Mouse (Mus musculus) cerebellum, adult 9-11 months (tissue): ENCODE measurements around the gene Hoxd4.
A peak's percentile ranks its signal among the peaks of the same experiment; 100 is the strongest.

ENCODE experiments used
- DNase-seq: peaks from one replicate; pipeline ENCODE4 v3.0.0; 2022

Hoxd4 gene

DNA sequence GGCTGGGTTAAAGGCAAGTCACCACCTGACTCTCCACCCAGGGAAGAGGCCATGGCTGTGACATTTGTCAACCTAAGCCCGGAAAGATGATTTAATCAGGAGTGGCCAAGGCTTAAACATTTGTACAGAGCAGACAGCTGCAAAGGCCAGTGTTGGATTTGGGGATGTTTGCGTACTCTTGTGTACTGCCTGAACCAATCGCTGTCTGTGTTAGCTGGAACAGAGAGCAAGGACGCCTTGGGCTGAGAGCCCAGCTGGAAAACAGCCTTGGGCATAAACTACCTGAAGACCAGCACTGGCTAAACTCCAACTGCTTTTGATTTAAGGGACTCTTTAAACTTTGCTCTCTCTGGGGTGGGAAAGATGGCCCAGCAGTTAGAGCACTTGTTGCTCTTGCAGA lies 3.1 kb upstream of the Hoxd4 start:
- DNase-seq, result no peak

DNA sequence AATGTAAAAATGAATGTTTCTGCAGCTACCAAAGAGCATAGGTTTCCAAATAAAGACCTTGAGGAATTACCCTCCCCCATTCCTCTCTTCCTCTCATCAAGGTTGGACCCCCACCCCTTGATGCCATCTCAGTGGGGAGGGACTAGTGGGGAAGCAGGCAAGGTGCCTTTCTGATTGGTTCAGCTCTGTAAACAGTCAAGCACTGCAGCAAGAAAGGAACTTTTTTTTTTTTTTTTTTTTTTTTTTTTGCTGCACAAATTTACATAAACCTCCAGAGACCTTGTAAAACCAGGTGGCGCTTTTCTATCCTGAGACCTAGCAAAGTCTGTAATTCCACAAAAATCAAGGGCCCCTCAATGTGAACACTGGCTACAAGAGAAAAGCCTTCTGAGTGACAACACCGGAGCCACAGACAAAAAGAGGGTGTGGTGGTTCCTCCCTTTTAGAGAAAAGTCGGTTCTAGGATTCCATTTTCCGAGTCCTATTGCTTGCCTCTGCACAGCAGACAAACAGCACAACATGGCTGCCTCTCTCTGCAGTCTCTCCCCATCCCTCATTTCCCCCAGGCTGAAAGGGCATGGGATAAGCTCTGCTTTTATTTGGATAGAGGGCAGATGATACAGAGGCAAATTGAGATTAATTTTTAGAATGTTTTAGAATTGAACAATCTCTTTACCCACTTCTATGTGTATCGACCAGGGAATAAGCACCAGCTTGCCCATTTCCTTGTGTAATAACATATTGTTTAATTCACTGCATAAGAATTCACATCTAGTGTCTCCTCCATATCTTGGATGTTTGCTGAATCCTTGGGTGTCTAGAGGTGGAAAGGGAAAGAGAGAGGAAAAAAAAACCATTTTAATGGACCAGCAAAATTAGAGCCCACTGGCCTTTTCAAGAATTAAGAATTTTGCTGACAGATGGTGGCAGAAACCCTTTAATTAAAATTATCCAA lies 2.0 kb upstream of the Hoxd4 start:
- no peak for DNase-seq

DNA sequence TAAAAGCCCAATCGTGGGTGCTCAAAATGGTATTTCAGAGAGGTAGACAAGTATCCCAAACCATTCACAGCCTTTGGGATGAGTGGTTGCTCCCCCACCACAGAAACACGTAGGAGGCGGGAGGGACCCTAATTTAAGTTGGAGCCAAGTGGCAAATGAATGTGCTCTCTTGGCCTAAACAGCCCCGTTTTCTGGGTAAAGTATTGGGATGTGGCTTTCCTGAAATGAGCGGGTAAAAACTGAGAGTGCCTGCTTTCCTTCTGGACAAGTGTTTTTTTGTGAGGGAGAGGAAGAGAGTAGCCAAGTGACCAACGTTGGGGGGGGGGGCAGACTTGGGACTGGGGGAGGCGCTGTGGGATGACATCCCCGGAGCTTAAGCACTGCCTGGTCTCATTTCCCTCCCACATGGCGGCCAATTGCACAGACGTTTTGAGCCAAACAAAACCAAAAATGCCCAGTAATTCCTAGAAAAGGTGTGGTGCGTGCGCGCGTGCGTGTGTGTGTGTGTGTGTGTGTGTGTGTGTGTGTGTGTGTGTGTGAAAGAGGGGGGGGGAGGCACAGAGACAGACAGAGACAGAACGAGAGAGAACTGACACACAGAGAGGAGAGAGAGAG lies 693 bp upstream of the Hoxd4 start:
- DNase-seq, result no peak

DNA sequence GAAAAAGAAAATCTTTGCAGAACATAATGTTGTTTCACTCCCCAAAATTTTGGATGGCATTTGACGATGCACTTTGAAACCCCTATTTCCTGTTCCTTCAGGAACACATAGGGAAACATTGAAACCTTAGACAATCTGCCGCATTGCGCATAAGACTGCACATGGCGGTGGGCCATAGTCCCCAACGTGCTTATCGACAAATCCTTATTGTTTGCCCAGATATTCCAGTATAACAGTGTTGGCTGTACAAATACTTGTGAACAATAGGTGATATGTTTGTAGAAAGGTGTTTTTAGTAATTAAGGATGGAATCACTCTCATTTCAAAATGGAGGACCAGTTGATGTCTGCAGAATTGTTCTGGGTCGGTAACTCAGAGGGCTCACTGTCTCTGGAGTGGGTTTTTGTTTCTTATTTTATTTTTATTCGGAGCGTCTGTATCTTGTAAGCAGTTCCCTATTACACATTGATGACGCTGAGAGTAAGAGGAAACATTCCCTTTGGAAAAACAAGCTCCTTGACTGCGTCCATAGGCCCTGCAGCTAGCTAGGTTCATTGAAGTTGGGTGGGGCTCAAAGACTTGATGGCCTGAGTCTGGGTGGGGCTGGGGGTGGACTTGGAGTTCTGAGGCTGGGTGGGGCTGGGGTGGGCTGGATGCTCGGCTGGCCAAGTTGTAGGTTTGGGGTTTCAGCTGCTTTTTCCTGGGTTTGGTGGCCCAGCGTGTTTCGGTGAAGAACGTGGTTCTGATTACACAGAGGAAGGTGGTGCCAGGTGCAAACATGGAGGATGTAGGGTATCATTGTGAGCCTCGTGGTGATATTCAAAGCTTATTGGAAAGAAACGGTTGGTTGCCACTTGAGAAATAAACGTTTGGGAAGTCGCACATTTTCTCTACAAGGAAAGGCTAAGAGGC lies 1.8 kb downstream of the Hoxd4 start:
- no peak for DNase-seq

DNA sequence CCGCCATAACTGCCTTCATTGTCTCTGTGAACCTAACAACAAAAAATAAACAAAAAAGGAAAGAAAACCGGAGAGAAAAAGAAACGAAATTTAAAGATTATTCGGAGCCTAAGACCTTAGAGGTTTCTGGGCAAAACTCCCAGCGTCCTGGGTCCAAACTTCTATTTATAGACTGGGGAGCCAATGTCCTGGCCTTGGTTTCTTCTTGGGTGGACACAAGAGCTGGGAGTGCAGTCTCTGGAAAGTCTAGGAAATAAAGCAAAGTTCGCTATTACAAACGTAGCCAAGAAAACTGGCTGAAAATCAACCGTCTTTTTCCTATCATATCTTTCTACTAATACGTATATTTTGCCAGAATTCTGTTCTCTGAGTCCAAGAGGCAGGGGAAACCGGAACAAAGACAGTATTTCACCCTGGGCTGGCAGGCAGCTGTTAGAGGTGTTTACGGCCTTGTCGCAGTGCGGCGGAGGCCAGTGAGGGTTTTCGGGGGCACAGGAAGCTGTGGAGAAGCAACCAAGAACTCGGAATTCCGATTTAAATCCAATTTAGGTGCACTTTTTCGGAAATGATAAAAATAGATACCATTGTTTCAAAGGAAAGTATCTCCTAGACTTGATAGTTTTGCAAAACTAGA lies 2.5 kb downstream of the Hoxd4 start:
- DNase-seq, result no peak

DNA sequence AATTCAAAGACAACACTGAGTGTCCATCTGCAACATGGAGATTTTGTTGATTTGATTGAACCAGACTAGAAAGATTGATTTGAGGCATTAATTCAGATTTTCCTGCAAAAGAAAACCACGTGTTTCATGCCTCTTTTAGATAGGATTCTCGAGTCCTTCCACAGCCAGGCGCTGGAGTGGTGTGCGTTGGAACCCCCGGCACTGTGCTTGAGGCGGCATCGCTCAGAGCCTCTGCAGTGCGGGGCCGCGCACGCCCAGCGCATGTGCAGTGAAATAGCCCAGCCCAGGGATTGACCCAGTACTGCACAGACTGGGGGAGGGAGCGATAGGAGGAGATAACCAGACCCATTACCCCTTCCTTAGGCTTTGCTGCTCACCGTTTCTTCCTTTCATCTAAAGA lies 3.2 kb downstream of the Hoxd4 start:
- DNase-seq, result no peak

DNA sequence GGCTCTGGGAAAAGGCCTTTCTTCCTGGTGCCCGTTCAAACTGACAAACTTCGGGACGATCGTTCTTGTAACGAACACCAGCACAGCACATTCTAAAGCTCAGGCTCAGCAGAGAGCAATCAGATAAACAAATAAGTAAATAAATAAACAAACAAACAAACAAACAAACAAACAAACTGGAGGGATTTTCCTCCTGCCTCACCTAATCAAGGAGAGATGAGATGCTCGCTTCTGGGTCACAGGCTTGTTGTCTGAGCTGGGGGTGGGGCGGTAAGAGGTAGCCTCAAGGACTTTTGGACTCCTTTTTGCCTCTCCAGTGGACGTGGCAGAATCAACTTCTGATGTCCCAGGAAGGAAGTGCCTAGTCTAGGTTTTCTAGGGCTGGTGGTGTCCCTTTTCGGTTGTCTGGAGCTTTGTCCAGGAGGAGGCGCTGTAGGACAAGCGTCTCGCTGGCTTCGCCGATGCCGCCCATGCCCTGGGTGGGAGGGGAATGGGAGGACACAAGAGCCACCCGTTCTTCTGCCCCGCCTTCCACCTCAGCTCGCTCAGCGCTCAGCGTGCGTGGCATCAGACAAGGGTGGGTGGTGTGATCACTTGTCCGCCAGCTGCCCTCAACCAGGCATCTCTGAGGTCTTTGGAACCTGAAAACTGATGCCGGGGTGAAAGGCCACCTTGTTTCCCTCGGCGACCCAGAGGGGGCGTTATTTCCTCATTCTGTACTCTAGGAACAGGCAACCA lies 3.9 kb downstream of the Hoxd4 start:
- peak; percentile 25 for DNase-seq

DNA sequence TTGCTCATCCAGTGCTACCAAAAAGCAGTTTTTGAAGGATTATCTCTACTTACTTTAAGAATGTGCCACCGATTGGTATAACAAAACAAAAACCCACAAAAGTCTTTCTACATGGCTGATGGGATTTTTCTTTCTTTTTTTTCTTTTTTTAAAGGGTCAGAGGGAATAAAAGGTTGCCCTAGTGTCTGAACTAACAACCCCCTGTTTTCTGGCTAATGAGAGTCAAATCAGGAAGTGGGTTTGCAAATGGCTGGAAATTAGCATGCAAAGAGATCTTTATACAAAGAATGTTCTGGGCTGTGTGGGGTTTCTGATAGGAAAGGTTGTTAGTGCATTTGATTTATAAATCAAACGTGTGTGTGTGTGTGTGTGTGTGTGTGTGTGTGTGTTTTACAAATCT lies 8.7 kb downstream of the Hoxd4 start:
- DNase-seq, result no peak

DNA sequence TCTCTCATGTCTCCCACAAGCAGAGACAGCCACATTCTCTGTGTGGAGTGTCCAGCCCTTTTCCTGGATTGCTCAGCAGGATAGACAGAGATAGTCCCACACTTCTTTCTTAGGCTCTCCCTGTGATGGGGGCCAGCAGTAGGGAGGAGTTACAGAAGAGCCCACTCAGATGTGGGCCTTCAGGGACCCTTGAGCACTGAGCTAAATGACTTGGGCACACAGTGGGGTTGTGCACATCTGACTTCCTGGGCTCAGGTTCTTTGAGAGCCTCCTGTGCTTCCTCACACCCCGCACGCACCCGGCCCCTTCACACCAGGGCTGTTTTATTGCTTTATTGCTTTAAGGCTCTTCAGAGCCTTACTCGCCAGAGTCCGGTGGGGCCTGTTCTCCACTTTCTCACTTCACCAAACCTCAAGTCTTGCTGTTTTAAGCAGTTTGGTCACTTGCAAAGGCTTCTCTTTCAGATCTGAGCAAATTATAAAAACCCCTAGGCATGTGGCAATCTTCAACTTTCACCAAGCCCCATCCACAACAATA lies 9.3 kb downstream of the Hoxd4 start:
- no peak for DNase-seq

DNA sequence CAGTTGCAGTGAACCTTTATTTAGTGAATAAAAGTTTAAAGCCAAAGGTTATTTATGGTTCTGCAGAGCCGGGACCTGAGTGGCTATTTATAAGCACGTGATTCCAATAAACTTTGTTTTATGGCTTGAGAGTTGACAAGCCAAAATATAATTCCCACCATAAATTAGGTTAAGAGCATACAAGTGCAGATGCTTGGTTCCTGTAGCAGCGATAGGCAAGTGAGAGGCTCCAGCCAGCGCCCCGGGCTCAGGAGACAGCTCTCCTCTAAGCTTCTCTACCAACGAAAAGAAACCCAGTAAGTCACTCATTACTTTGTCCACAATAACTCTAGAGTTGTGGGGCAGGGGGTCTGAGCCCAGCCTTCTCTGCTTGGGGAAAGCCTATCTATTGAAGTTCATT lies 10.2 kb downstream of the Hoxd4 start:
- DNase-seq, result no peak

DNA sequence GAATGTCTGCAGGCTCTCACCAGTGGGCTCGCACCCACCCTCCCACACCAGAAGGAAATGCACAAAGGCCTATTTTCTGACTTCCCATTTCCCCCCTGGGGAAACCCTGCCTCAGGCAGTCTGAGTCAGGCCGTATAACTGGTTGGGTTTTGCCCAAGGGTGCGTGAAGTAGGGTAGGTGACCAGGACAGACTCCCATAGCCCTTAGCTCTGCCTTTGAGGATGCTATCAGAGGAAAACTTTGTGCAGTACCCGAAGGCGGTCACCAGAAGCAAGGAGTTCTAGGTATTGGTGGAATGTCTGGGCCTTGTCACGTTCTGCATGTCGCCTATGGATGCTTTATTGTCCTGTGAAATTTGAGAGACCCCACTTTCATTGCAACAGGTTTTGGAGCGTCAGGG lies 11.2 kb downstream of the Hoxd4 start:
- no peak for DNase-seq

DNA sequence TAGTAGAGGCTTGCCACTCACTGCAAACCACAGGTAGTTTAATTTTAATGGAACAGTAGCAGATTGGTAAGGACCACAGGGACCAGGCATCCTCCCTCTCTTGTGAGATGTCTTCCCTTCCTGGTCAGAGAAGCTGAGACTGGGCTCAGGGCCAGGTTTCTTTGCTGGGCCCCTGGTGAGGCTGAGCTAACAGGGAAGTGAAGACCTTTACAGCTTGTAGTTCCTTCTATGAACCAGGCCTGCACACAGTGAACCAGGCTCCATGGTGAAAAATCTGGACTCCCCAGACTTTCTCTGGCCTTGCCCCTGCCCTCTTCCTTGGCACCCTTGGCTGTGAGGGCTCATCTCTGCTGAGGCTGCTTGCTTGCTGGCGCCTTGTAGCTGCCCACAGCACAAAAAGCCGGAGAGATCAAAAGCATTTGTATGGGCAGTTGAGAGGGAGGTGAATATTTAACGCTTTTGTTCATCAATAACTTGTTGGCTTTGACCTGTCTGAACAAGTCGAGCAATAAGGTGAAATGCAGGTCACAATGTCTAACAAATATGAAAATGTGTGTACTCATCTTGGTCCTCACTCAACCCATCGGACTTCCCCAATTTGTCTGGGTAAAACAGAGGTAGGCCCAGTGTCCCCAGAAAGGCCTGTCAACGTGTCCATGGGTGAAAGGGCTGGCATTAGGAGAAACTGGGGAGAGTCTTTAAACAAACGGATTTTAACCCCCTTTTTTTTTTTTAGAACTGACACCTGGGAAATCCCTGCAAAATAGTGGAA lies 12.7 kb downstream of the Hoxd4 start:
- no peak for DNase-seq

DNA sequence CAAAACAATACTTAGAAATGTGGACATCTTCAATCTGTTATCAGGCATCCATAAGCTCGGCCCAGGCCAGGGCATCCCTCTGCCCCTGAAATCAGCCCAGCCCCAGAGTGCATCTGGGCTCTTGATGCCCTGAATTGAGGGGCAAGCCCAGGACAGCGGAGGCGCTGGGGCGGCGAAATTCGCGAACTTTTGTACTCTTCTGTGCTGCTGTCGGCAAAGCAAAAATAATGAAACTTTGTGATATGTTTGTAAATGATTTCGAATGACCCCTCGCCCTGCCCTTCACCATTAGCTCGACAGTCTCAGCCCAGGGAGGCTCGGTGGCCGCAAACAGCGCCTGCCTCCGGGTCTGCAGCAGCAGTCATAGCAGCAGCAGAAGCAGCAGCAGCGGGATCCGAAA lies 13.4 kb downstream of the Hoxd4 start:
- no peak for DNase-seq

DNA sequence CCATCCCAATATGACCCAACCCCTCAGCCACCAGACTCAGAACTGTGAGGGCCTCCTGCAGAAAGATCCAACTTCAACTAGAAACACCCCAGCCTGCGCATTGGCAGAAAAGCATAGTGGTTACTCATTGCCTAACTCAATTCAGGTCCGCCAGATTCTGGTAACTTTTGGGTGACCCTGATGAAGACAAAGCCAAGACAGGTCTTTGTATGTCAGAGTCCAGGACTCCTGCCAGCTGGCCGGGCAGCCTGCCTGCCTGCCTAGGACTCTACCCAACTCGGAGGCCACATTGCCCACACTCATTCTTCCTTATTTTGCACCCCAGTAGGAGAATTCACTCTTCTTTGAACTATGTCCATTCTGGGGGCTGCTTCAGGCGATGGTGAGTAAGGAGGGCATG lies 14.8 kb downstream of the Hoxd4 start, which contains the start of gene Gm28230:
Gene Gm28230 (plus strand): TSS at position 178 of the 400 bp plus-strand sequence.
- DNase-seq, result no peak

DNA sequence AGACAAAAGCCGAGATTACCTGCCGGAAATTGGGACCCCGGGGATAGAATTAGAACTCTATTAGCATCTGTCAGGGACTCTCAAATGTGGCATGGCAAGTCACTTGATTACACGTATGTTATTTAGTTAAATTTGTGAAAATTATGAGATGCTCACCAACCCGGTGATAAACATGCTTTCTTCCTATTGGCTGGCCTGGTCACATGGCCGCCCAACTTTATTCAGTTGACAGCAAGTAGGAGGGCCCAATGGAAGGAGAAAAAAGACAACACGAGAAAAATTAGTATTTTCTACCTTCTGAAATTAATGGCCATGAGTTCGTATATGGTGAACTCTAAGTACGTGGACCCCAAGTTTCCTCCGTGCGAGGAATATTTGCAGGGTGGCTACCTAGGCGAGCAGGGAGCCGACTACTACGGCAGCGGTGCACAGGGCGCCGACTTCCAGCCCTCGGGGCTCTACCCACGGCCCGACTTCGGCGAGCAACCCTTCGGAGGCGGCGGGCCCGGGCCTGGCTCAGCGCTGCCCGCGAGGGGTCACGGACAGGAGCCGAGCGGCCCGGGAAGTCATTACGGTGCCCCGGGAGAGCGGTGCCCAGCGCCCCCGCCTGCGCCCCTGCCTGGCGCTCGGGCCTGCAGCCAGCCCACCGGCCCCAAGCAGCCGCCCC lies 15.4 kb downstream of the Hoxd4 start:
- DNase-seq, result no peak

DNA sequence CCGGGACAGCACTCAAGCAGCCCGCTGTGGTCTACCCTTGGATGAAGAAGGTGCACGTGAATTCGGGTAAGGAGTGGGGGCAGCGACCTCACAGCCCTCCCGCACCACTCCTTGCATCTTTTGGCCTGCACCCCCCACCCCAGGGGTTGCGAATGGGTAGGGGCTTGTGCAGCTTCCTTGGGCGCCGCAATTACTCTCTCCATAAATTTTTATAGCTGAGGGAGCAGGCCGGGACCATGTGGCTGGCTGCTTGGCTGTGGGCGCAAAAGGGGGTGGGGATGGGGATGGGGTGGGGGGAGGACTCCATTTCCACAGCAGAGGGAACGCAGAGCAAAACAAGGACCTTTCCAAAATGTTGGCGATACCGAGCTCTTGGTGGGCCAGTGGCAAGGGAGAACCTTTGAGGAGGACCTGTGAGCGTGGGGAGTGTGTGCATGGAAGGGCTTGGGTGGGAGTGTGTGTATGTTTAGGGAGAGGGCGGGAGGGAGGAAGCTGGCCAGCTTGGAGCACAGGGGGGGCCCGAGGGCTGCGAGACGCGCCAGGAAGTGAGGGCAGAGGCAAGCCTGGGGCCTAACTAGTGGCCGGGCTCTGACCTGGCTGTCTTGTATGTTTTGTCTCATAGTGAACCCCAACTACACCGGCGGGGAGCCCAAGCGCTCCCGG lies 16.0 kb downstream of the Hoxd4 start:
- no peak for DNase-seq

DNA sequence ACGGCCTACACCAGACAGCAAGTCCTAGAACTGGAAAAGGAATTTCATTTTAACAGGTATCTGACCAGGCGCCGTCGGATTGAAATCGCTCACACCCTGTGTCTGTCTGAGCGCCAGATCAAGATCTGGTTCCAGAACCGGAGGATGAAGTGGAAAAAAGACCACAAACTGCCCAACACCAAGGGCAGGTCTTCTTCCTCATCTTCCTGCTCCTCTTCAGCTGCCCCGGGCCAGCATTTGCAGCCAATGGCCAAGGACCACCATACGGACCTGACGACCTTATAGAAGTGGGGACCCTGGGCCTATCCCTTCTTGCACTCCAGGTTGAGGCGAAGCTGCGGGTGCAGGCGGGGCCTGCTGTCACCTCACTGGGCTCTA lies 16.6 kb downstream of the Hoxd4 start:
- no peak for DNase-seq

DNA sequence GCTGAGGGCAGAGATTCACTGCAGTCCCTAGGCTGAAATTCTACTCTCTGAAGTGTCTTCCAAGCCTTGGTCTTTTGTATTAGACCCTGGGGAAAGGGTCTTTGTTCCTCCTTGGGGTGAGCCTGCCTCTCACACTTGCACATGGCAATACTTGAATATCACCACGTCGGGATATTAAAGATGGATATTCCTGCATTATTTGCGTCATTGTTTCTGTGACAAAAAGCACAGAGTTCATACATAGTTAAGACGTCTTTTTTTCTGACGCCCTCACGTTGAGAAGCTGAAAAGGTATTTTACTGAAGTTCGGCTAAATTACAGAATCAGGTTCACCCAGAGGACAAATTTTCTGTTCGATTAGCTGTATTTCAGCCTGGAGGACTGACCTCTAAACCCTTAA lies 18.6 kb downstream of the Hoxd4 start:
- DNase-seq, result no peak

DNA sequence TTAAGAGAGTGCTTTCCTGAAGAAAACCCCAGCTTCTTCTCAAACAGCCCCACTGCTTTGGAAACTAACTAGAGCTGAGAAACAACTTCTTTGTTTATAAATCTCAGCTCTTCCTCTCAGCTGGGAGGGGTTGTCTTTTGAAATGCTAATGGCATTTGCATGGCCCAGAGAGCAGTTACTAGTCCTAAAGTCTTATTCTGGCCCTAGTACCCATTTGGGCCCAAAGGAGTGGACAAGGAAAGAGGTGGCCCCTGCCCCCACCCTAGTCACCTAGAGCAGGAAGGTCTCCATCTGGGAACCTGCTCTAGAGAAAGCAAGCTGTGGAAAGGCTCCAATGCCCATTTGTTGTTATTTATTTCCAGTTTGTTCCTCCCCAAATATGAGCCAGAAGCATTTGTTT lies 19.3 kb downstream of the Hoxd4 start:
- no peak for DNase-seq
